Mouse (Mus musculus) bone marrow, adult 2 months (tissue): ENCODE measurements around the gene Slc24a4. TPM values are rescaled to one million over a fixed set of nuclear protein-coding genes. Genes with fewer than 3 reads are reported as not detected.

ENCODE experiments used
- H3K27ac ChIP-seq: fragments of 200-500 bp; 2 replicates; pipeline ENCODE4 v1.5.1; 2012; ENCODE audit warnings: low read depth, mild to moderate bottlenecking, control low read depth, inconsistent platforms, low read length; ENCODE audit not compliant: control insufficient read depth, poor library complexity, insufficient read depth
- H3K4me1 ChIP-seq: fragments of 200-500 bp; 2 replicates; pipeline ENCODE4 v1.6.1; 2011; ENCODE audit warnings: low read length; ENCODE audit not compliant: control insufficient read depth, insufficient read depth
- H3K4me3 ChIP-seq: fragments of 200-500 bp; replicated peaks from 2 replicates; pipeline ENCODE3; 2011; ENCODE audit warnings: mild to moderate bottlenecking, low read depth, low read length, control low read depth; ENCODE audit not compliant: control insufficient read depth
- CTCF ChIP-seq: fragments of 200-500 bp; IDR thresholded peaks from 2 replicates; pipeline ENCODE4 v1.5.1; 2011; ENCODE audit warnings: low read length, control low read depth; ENCODE audit not compliant: control insufficient read depth, insufficient read depth
- POLR2A ChIP-seq: fragments of 200-500 bp; IDR thresholded peaks from 2 replicates; pipeline ENCODE4 v1.6.1; 2011; ENCODE audit warnings: low read depth, mild to moderate bottlenecking, control low read depth, low read length, borderline replicate concordance; ENCODE audit not compliant: control insufficient read depth
- WGBS: fragments of 180-500 bp; shearing (Covaris S2); methylation state at CpG from one replicate; pipeline ENCODE4 v1.1.7; 2018; 5-methylcytosine and 5-hydroxymethylcytosine counted together
- polyA plus RNA-seq: library from polyadenylated mRNA; stranded (reverse); fragments of >200 nt; gene quantifications from 2 replicates; pipeline ENCODE4 v1.2.4, GENCODE M21; 2011; ENCODE audit warnings: low replicate concordance; ENCODE audit not compliant: missing spikeins, insufficient read depth, insufficient read length

Gene Slc24a4
- not detected in 2 replicates for polyA plus RNA-seq

GRCm38 (mm10) chr12:102128081-102128790, at the start of gene Slc24a4:
Slc24a4 (plus strand) TSS chr12:102128733.
- TF ChIP-seq CTCF (no peak), POLR2A (no peak)
- 2% methylated on average over 32 of the region's 34 CpGs for WGBS

DNA sequence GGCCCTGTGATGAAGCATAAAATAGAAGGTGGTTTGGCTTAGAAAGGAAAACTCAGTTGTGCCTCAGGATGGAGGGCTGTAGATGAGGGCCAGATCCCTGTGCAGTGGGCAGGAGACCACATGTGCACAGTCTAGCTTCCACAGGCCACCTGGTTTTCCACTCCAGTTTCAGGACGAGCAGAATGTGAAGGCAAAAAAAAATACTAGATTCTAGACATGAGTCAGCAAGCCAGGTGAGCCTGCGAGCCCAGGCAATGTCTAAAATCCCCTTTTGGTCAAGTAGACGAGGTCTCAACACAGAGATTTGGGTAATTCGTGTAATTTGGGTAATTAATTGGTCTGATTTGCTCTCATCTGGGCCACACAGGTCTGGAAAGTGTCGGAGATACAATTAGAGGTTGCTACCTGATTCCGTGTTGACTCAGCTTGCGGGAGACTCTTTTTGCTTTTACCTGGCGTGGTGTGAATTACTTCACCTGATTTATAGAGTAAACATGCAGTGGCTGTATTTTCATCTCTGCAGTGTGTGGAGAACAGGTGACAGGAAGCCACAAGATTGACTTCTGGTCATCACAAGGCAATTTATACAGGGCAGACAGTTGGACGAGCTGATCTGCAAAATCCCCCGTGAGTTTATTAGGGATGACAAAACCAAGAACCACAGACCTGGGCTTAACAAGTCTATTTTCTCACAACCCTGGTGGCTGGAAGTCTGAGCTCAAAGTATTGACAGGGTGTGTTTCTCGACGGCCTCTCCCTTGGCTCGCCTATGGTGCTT, 45.7 kb upstream of the Slc24a4 start:
- TF ChIP-seq POLR2A: no peak
- TF ChIP-seq CTCF: no peak
- Histone ChIP-seq H3K27ac (no peak overlapping the region), H3K4me1 (no peaks in the 10 kb centered on the region), H3K4me3 (no peak overlapping the region)
- WGBS: 67% methylated on average over 13 of the region's 13 CpGs

More at GRCm38 (mm10) chr12:102128081-102128790, at the start of gene Slc24a4:
- no peaks in the 10 kb centered on the region for H3K4me1 ChIP-seq
- no peak within 1 kb of the TSS for H3K4me3 ChIP-seq
- H3K27ac ChIP-seq: no peak within 1 kb of the TSS; the same call in 1 of the 2 replicates

- Histone ChIP-seq H3K27ac (no peak overlapping the region), H3K4me3 (no peak overlapping the region), H3K4me1 (no peaks in the 10 kb centered on the region)
- TF ChIP-seq CTCF (no peak), POLR2A (no peak)
- WGBS: 92% methylated on average over 1 of the region's 1 CpGs
Observed at GRCm38 (mm10) chr12:102090535-102090934, 38.0 kb upstream of the Slc24a4 start.

DNA sequence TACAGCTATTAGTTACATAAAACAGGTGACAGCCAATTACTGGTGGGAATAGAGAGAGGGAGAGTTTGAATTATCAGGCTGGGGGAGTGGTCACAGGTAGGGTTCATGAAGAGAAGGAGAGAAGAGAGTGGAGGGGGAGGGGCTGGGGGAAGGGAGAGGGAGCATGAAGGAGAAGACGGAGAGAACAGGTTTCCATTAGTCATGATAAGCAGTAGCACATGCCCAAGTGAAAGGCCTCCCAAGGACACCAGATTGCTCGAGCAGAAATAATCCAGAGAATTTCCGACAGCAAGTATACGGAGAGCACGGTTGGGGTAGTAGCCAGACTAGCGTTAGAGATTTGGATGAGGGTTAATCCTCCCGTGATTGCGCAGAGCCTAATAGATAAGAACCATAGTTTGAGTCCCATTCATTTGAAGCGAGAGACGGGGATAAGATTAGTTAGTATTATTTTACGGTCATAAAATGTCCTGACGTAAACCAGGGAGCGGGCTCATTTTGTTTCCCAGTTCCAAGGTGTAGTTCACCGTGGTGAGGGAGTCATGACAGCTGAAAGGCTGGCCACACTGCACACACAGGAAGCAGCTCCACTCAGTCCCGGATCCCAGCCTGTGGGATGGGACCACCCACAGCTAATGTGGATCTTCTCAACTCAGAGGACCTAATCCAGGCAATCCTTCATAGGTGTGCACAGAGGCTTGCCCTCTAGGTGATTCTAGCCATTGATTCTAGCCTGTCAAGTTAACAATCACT, 36.0 kb upstream of the Slc24a4 start:
- no peak for TF ChIP-seq CTCF
- TF ChIP-seq POLR2A: no peak
- Histone ChIP-seq H3K27ac (no peak overlapping the region), H3K4me1 (no peaks in the 10 kb centered on the region), H3K4me3 (no peak overlapping the region)
- 83% methylated on average over 15 of the region's 15 CpGs for WGBS

DNA sequence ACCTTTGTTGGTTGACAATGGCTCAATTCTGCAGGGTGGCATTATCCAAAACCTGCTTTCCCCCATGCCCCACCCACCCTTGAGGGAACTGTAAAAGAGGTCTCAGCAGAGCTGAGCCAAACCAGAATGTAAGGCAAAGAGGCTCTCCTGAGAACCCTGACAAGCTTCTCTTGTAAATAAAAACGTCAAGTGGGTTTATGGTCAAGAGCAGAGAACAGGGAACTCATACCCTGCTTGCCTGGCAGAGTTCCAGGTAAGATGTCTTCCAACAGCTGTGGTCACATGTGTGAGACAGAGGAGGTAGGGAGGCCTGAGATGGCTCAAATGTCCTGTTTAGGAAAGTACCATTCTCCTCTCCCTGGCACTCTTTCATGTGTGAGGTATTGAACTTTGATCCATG, 22.5 kb upstream of the Slc24a4 start:
- no peak for TF ChIP-seq POLR2A
- TF ChIP-seq CTCF: no peak
- H3K27ac ChIP-seq: no peak overlapping the region
- 10% methylated on average over 1 of the region's 1 CpGs for WGBS

GRCm38 (mm10) chr12:102108851-102109250, 19.7 kb upstream of the Slc24a4 start:
- no peaks in the 10 kb centered on the region for H3K4me1 ChIP-seq
- no peak overlapping the region for H3K27ac ChIP-seq
- H3K4me3 ChIP-seq: no peak overlapping the region
- TF ChIP-seq CTCF (no peak), POLR2A (no peak)

More for the DNA sequence above, 22.5 kb upstream of the Slc24a4 start:
- H3K4me3 ChIP-seq: no peak overlapping the region
- no peaks in the 10 kb centered on the region for H3K4me1 ChIP-seq

DNA sequence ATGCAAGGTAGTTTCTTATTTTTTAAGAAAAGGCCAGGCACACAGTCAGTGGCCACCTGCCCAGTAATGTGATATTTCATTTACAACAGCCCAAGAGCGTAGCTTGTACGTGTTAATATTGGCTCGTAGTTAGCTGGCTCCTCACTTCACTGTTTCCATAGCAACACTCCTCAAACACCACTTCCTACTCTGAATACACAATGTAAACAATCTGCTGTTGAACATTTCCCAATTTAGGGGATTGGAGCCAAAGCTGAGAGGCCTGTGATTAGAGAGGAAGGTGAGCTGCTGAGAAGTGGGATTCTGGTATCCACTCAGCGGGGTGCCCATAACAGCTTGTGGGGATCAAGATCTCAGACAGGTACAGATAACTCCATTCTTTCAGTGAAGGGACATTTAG, 16.0 kb upstream of the Slc24a4 start:
- 62% methylated on average over 4 of the region's 4 CpGs for WGBS
- TF ChIP-seq CTCF: no peak
- no peak for TF ChIP-seq POLR2A
- Histone ChIP-seq H3K4me1 (no peaks in the 10 kb centered on the region), H3K27ac (no peak overlapping the region), H3K4me3 (no peak overlapping the region)

DNA sequence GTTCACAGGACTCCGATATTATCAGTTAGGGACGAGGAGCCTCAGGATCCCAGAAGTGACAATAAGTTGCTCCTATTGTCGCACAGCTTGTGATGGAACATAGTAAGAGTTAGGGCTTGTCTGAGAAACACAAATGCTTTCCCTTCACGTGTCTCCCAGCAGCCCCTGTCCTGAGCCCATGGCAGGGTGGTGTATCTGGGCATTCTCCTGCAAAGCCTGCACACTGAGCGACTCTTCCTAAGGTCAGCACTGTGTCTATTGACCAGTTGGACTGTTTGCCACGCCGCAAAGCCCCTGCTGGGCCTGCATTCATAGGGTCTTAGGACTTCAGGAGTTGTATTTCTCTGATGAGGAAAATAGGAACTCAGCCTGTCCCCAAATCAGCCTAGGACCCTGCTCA, 15.6 kb upstream of the Slc24a4 start:
- 80% methylated on average over 7 of the region's 7 CpGs for WGBS
- Histone ChIP-seq H3K4me3 (no peak overlapping the region), H3K4me1 (no peaks in the 10 kb centered on the region), H3K27ac (no peak overlapping the region)
- TF ChIP-seq POLR2A: no peak
- TF ChIP-seq CTCF: no peak
